Mouse (Mus musculus) neural tube, embryonic 13.5 days (tissue): Measurements from ENCODE around the gene Zfp1. TPM values are rescaled to one million over a fixed set of nuclear protein-coding genes. Genes with fewer than 3 reads are reported as not detected.

Experiments
- ATAC-seq: fragments of 200-750 bp; cut with Nextera tagmentation; 2 replicates; pipeline ENCODE4 v1.8.0; 2017; ENCODE audit warnings: low read depth, mild to moderate bottlenecking, moderate TSS enrichment, moderate library complexity
- H3K27ac ChIP-seq: fragments of 300-500 bp; sonication (generic); replicated peaks from 2 replicates; pipeline ENCODE4 v1.5.1; 2015; ENCODE audit warnings: moderate library complexity, mild to moderate bottlenecking, inconsistent platforms
- H3K27me3 ChIP-seq: fragments of 300-500 bp; sonication (generic); 2 replicates; pipeline ENCODE4 v1.6.1; 2015; ENCODE audit warnings: mild to moderate bottlenecking, inconsistent platforms
- H3K36me3 ChIP-seq: fragments of 300-500 bp; sonication (generic); 2 replicates; pipeline ENCODE4 v1.6.1; 2015; ENCODE audit warnings: mild to moderate bottlenecking, inconsistent platforms
- H3K4me1 ChIP-seq: fragments of 300-500 bp; sonication (generic); replicated peaks from 2 replicates; pipeline ENCODE4 v1.6.1; 2015; ENCODE audit warnings: inconsistent platforms
- H3K4me2 ChIP-seq: fragments of 300-500 bp; sonication (generic); 2 replicates; pipeline ENCODE4 v1.6.1; 2015; ENCODE audit warnings: inconsistent platforms, mild to moderate bottlenecking, moderate library complexity
- H3K4me3 ChIP-seq: fragments of 300-500 bp; sonication (generic); 2 replicates; pipeline ENCODE4 v1.5.1; 2015; ENCODE audit warnings: mild to moderate bottlenecking, inconsistent platforms
- H3K9ac ChIP-seq: fragments of 300-500 bp; sonication (generic); 2 replicates; pipeline ENCODE4 v1.6.1; 2015; ENCODE audit warnings: moderate library complexity, mild to moderate bottlenecking, inconsistent platforms
- H3K9me3 ChIP-seq: fragments of 300-500 bp; sonication (generic); 2 replicates; pipeline ENCODE4 v1.6.1; 2016; ENCODE audit warnings: inconsistent platforms
- WGBS: fragments of 180-500 bp; shearing (Covaris S2); methylation state at CpG from one replicate; pipeline ENCODE4 v1.1.7; 2015; 5-methylcytosine and 5-hydroxymethylcytosine counted together
- polyA plus RNA-seq: library from polyadenylated mRNA; unstranded; fragments of >200 nt; fragmentation: Nextera tagmentation; extraction: Ambion mirVana; gene quantifications from 2 replicates; pipeline ENCODE4 v1.2.1, GENCODE M21; 2015

Zfp1 gene
- polyA plus RNA-seq, 1 experiment from 2014 or later, result 22.0 TPM

- ATAC-seq, result no peak
These were observed 30.0 kb upstream of the Zfp1 start for GRCm38 (mm10) chr8:111613181-111613580.

DNA sequence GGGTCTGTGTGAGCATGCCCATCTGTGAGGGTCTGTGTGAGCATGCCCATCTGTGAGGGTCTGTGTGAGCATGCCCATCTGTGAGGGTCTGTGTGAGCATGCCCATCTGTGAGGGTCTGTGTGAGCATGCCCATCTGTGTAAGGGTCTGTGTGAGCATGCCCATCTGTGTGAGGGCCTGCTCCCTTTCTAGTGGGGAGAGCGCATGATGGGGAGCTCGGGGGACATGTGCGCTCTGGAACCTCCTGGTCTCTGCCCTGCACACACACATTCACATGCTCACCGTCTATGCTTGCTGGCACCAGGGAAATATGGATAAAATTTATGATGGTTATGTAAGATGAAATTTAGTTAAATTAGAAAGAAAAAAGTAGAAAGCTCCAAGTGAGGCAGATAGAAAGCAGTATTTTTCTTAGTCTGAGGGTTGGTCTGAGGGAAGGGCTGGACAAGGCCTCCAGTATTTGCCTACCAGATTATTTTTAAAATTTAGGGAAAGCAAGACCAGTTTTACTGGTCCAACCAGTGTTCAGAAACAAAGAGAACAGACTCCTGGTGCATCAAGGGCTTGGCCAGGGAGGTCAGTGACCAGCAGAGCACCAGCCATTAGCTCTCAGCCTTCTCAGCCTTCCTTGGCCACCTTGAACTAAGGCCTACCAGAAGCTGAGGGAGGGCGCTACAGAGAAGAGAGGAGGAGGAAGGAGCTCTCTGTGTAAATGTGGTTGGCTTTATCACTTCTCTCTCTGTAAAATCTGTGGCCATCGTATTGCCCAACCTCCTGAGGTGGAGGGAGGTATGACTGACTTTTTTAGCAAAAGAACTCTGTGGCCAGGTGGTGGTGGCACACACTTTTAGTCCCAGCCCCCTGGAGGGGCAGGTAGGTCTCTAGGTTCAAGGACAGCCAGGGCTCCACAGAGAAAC is 28.2 kb upstream of the Zfp1 start:
- H3K9ac ChIP-seq, result no peak overlapping the region
- H3K27ac ChIP-seq, result no peak overlapping the region
- ATAC-seq, result no peak
- H3K4me1 ChIP-seq, result peaks cover 32% of the 10 kb centered on the region
- H3K27me3 ChIP-seq, result no peaks in the 10 kb centered on the region
- H3K4me3 ChIP-seq, result no peak overlapping the region
- peaks cover 34% of the 10 kb centered on the region for H3K36me3 ChIP-seq
- no peaks in the 10 kb centered on the region for H3K9me3 ChIP-seq
- WGBS, result 87% methylated on average over 6 of the region's 6 CpGs
- H3K4me2 ChIP-seq, result no peak overlapping the region

More at GRCm38 (mm10) chr8:111613181-111613580, 30.0 kb upstream of the Zfp1 start:
- Histone ChIP-seq H3K4me3 (no peak overlapping the region), H3K9me3 (no peaks in the 10 kb centered on the region), H3K9ac (no peak overlapping the region), H3K4me2 (no peak overlapping the region), H3K4me1 (peaks cover 31% of the 10 kb centered on the region), H3K27ac (no peak overlapping the region), H3K36me3 (peaks cover 31% of the 10 kb centered on the region; the same call in 1 of the 2 replicates), H3K27me3 (no peaks in the 10 kb centered on the region)
- WGBS, result 73% methylated on average over 5 of the region's 5 CpGs

GRCm38 (mm10) chr8:111617812-111618211 is 25.4 kb upstream of the Zfp1 start:
- no peaks in the 10 kb centered on the region for H3K9me3 ChIP-seq
- no peaks in the 10 kb centered on the region for H3K27me3 ChIP-seq
- peaks cover 35% of the 10 kb centered on the region for H3K4me1 ChIP-seq
- H3K4me2 ChIP-seq, result no peak overlapping the region
- no peak for ATAC-seq
- 52% methylated on average over 6 of the region's 6 CpGs for WGBS
- no peak overlapping the region for H3K27ac ChIP-seq
- H3K9ac ChIP-seq, result no peak overlapping the region
- H3K4me3 ChIP-seq, result no peak overlapping the region
- peaks cover 42% of the 10 kb centered on the region for H3K36me3 ChIP-seq

- H3K27ac ChIP-seq, result no peak overlapping the region
- no peak overlapping the region for H3K4me3 ChIP-seq
- H3K9ac ChIP-seq, result no peak overlapping the region
- no peaks in the 10 kb centered on the region for H3K27me3 ChIP-seq
- no peak for ATAC-seq
- peaks cover 35% of the 10 kb centered on the region for H3K4me1 ChIP-seq
- peaks cover 42% of the 10 kb centered on the region for H3K36me3 ChIP-seq
- no peaks in the 10 kb centered on the region for H3K9me3 ChIP-seq
- 86% methylated on average over 4 of the region's 4 CpGs for WGBS
- no peak overlapping the region for H3K4me2 ChIP-seq
These were observed 24.9 kb upstream of the Zfp1 start for GRCm38 (mm10) chr8:111618273-111618672.

- Histone ChIP-seq H3K4me3 (no peak overlapping the region), H3K9me3 (no peaks in the 10 kb centered on the region), H3K4me1 (peaks cover 35% of the 10 kb centered on the region), H3K9ac (no peak overlapping the region), H3K36me3 (peaks cover 48% of the 10 kb centered on the region), H3K4me2 (no peak overlapping the region), H3K27ac (no peak overlapping the region), H3K27me3 (no peaks in the 10 kb centered on the region)
- WGBS, result 70% methylated on average over 1 of the region's 1 CpGs
- ATAC-seq, result no peak
These were observed 23.3 kb upstream of the Zfp1 start for GRCm38 (mm10) chr8:111619936-111620335.

DNA sequence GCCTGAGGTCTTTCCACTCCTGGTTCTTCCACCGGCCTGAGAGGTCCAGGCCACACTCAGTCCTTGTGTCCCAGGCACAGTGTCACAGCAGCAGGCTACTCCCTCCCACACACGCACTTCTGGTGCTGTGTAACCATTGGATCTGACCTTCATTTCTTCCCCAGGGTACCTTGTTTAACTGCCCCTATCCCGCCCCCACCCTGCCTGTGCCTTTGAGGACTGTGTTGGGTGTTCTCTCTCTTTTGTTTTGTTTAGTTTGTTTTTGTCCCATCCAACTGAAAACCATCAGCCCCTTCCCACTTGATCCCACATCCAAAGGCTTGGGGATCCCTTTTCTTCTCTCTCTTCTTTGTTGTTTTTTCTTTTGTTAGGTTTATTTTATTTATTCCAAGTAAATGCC is 21.1 kb upstream of the Zfp1 start:
- H3K4me2 ChIP-seq, result no peak overlapping the region
- no peak for ATAC-seq
- no peaks in the 10 kb centered on the region for H3K27me3 ChIP-seq
- H3K27ac ChIP-seq, result no peak overlapping the region
- no peak overlapping the region for H3K9ac ChIP-seq
- H3K9me3 ChIP-seq, result no peaks in the 10 kb centered on the region
- 64% methylated on average over 3 of the region's 3 CpGs for WGBS
- peaks cover 48% of the 10 kb centered on the region for H3K36me3 ChIP-seq
- no peak overlapping the region for H3K4me3 ChIP-seq
- peaks cover 20% of the 10 kb centered on the region for H3K4me1 ChIP-seq

GRCm38 (mm10) chr8:111622553-111622952 is 20.6 kb upstream of the Zfp1 start:
- Histone ChIP-seq H3K36me3 (peaks cover 48% of the 10 kb centered on the region), H3K4me1 (peaks cover 16% of the 10 kb centered on the region), H3K4me3 (no peak overlapping the region), H3K9me3 (no peaks in the 10 kb centered on the region), H3K27ac (no peak overlapping the region), H3K9ac (no peak overlapping the region), H3K27me3 (no peaks in the 10 kb centered on the region), H3K4me2 (no peak overlapping the region)
- no peak for ATAC-seq
- WGBS, result 61% methylated on average over 10 of the region's 10 CpGs

GRCm38 (mm10) chr8:111624081-111624852 is 18.9 kb upstream of the Zfp1 start:
- H3K4me2 ChIP-seq, result no peak overlapping the region
- ATAC-seq, result no peak
- peaks cover 9% of the 10 kb centered on the region for H3K4me1 ChIP-seq
- no peaks in the 10 kb centered on the region for H3K27me3 ChIP-seq
- WGBS, result 83% methylated on average over 12 of the region's 12 CpGs
- H3K27ac ChIP-seq, result no peak overlapping the region
- no peak overlapping the region for H3K9ac ChIP-seq
- peaks cover 44% of the 10 kb centered on the region for H3K36me3 ChIP-seq
- H3K9me3 ChIP-seq, result no peaks in the 10 kb centered on the region
- no peak overlapping the region for H3K4me3 ChIP-seq

DNA sequence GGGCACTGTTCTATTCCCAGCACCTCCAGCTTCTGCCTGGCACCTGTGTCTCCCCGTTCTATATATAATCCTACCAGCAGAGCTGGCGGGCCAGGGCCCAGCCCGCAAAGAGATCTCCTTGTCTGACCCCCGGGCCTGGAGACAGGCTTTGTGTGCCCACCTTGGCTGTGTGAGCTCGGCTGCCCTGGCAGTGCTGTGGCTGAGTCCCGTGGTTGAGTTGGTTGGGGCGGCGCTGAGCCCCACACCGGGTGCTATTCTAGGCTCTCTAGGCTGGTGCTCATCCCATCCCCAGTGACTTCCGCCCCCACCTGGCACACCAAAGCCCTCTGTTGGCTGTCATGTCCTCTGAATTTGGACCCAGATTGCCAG is 18.4 kb upstream of the Zfp1 start:
- Histone ChIP-seq H3K4me2 (no peak overlapping the region), H3K9me3 (no peaks in the 10 kb centered on the region), H3K36me3 (peaks cover 39% of the 10 kb centered on the region), H3K4me3 (no peak overlapping the region), H3K27me3 (no peaks in the 10 kb centered on the region), H3K9ac (no peak overlapping the region), H3K4me1 (peaks cover 13% of the 10 kb centered on the region), H3K27ac (no peak overlapping the region)
- no peak for ATAC-seq
- WGBS, result 93% methylated on average over 10 of the region's 10 CpGs

DNA sequence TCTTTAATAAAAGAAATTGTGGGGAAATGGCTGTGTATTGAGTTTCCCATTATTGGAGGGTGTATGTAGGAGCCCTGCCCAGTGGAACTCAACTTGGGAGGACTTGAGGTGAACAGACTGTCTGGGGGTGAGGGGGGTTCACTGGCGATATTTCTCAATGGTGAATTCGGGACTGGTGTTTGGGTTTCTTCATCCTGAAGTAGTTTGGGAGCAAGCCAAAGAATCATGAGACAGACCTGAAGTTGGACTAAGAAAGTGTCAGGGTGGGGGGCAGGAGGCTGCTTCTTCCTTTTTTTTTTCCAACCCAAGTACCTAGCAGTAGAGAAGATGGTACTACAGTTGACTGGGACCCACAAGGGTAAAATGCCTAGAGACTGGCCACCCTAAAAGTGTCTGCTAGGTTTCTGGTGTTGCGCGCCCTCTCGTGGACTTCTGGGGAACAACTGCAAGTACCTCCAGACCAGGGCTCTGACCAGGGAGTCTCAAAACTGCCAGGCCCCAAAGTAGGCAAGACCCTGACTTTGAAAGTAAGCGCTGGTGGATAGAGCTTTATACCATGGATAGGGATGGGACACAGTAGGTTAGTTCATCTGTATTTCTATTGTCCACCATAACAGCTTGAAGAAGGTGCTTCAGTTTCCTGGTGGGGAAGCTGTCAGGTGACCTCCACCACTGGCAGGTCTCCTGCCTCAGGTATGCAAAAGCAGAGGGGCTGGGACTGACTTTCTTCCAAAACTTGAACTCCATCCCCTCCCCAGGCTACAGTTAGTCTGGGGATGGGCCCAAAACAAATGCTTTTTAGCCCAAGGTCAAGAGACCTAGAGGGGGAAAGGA is 17.3 kb upstream of the Zfp1 start:
- no peak for ATAC-seq
- Histone ChIP-seq H3K4me2 (no peak overlapping the region), H3K4me1 (peaks cover 16% of the 10 kb centered on the region), H3K4me3 (no peak overlapping the region), H3K27ac (no peak overlapping the region), H3K9me3 (no peaks in the 10 kb centered on the region), H3K36me3 (peaks cover 31% of the 10 kb centered on the region), H3K9ac (no peak overlapping the region), H3K27me3 (no peaks in the 10 kb centered on the region)
- 37% methylated on average over 6 of the region's 6 CpGs for WGBS

- Histone ChIP-seq H3K4me3 (no peak overlapping the region), H3K27ac (no peak overlapping the region), H3K36me3 (peaks cover 25% of the 10 kb centered on the region), H3K27me3 (no peaks in the 10 kb centered on the region), H3K4me2 (no peak overlapping the region), H3K4me1 (peaks cover 13% of the 10 kb centered on the region), H3K9ac (no peak overlapping the region), H3K9me3 (no peaks in the 10 kb centered on the region)
- no peak for ATAC-seq
- 78% methylated on average over 8 of the region's 8 CpGs for WGBS
These were observed 16.7 kb upstream of the Zfp1 start for GRCm38 (mm10) chr8:111626528-111626820.

DNA sequence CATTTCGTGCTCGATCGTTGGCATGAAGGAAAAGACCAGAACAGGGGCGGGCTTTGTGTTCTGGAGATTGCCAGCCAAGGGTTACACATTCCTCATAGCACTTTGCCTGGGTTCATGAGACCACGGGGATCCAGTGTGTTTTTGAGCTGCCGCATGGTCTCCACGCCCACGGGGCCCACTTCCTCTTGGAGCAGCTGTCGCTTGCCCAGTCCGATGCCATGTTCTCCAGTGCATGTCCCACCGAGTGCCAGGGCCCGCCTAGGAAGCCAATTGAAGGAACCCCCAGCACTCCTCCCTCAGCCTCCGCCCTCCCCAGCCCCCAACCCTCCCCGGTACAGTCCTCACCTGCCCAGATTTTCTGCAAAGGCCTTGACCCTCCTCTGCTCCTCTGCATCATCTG is 16.3 kb upstream of the Zfp1 start:
- no peak overlapping the region for H3K4me2 ChIP-seq
- no peak overlapping the region for H3K4me3 ChIP-seq
- ATAC-seq, result no peak; the same call in 1 of the 2 replicates
- H3K4me1 ChIP-seq, result peaks cover 8% of the 10 kb centered on the region
- H3K36me3 ChIP-seq, result peaks cover 20% of the 10 kb centered on the region
- no peaks in the 10 kb centered on the region for H3K9me3 ChIP-seq
- H3K27me3 ChIP-seq, result no peaks in the 10 kb centered on the region
- H3K27ac ChIP-seq, result no peak overlapping the region
- WGBS, result 90% methylated on average over 14 of the region's 14 CpGs
- H3K9ac ChIP-seq, result no peak overlapping the region
